Mouse (Mus musculus) hindbrain, embryonic 13.5 days (tissue): ENCODE data around the gene Mapk1ip1. TPM values are rescaled to one million over a fixed set of nuclear protein-coding genes. Genes with fewer than 3 reads are reported as not detected.

Experiments
- ATAC-seq: fragments of 200-750 bp; cut with Nextera tagmentation; 2 replicates; pipeline ENCODE4 v1.8.0; 2017; ENCODE audit warnings: moderate TSS enrichment; ENCODE audit not compliant: low FRiP score
- H3K27ac ChIP-seq: fragments of 300-500 bp; sonication (generic); 2 replicates; pipeline ENCODE4 v1.5.1; 2015; ENCODE audit warnings: inconsistent platforms, mild to moderate bottlenecking, moderate library complexity
- H3K27me3 ChIP-seq: fragments of 300-500 bp; sonication (generic); 2 replicates; pipeline ENCODE4 v1.6.1; 2015; ENCODE audit warnings: mild to moderate bottlenecking, inconsistent platforms
- H3K36me3 ChIP-seq: fragments of 300-500 bp; sonication (generic); 2 replicates; pipeline ENCODE4 v1.6.1; 2015; ENCODE audit warnings: mild to moderate bottlenecking, inconsistent platforms
- H3K4me1 ChIP-seq: fragments of 300-500 bp; sonication (generic); replicated peaks from 2 replicates; pipeline ENCODE4 v1.6.1; 2015; ENCODE audit warnings: inconsistent platforms
- H3K4me2 ChIP-seq: fragments of 300-500 bp; sonication (generic); 2 replicates; pipeline ENCODE4 v1.6.1; 2015; ENCODE audit warnings: inconsistent platforms, mild to moderate bottlenecking, moderate library complexity
- H3K4me3 ChIP-seq: fragments of 300-500 bp; sonication (generic); 2 replicates; pipeline ENCODE4 v1.5.1; 2015; ENCODE audit warnings: mild to moderate bottlenecking, inconsistent platforms
- H3K9ac ChIP-seq: fragments of 300-500 bp; sonication (generic); 2 replicates; pipeline ENCODE4 v1.6.1; 2015; ENCODE audit warnings: mild to moderate bottlenecking, inconsistent platforms
- H3K9me3 ChIP-seq: fragments of 300-500 bp; sonication (generic); 2 replicates; pipeline ENCODE4 v1.6.1; 2016; ENCODE audit warnings: inconsistent platforms
- WGBS: fragments of 180-500 bp; shearing (Covaris S2); methylation state at CpG from one replicate; pipeline ENCODE4 v1.1.7; 2015; 5-methylcytosine and 5-hydroxymethylcytosine counted together
- polyA plus RNA-seq: library from polyadenylated mRNA; unstranded; fragments of >200 nt; fragmentation: Nextera tagmentation; extraction: Ambion mirVana; gene quantifications from 2 replicates; pipeline ENCODE4 v1.2.1, GENCODE M21; 2015

The Mapk1ip1 gene
- polyA plus RNA-seq, 1 experiment from 2014 or later = 30.8 TPM

GRCm38 (mm10) chr7:138853417-138854031 lies 7.5 kb upstream of the Mapk1ip1 start:
- Histone ChIP-seq H3K27me3 (no peaks in the 10 kb centered on the region), H3K27ac (no peak overlapping the region), H3K4me1 (peaks cover 32% of the 10 kb centered on the region), H3K36me3 (peaks cover 62% of the 10 kb centered on the region), H3K4me3 (no peak overlapping the region), H3K4me2 (no peak overlapping the region), H3K9ac (no peak overlapping the region), H3K9me3 (no peaks in the 10 kb centered on the region)
- ATAC-seq = no peak
- WGBS = 90% methylated on average over 4 of the region's 4 CpGs

DNA sequence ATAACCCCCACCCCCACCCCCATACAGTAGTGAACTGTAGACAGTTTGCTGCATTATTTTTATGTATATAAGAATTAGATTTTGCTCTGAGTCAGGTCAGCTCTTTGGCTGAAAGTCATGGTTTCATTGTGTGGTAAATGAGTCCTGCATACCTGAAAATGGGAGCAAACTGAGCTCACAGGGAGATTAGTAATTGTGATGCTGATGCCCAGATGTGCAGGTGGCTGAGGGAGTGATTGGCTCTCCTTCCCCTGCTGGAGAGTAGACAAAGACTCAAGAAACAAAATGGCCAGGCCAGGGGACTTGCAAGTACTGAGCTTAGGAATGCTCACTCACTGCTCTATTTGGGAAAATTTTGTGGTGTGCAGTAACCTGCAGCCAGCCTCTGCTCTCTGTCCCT lies 4.0 kb upstream of the Mapk1ip1 start:
- Histone ChIP-seq H3K9ac (peak overlapping the region; percentile 26), H3K27me3 (no peaks in the 10 kb centered on the region), H3K4me1 (peaks cover 44% of the 10 kb centered on the region), H3K27ac (no peak overlapping the region), H3K9me3 (no peaks in the 10 kb centered on the region), H3K4me3 (no peak overlapping the region), H3K4me2 (no peak overlapping the region), H3K36me3 (peaks cover 47% of the 10 kb centered on the region)
- no peak for ATAC-seq

DNA sequence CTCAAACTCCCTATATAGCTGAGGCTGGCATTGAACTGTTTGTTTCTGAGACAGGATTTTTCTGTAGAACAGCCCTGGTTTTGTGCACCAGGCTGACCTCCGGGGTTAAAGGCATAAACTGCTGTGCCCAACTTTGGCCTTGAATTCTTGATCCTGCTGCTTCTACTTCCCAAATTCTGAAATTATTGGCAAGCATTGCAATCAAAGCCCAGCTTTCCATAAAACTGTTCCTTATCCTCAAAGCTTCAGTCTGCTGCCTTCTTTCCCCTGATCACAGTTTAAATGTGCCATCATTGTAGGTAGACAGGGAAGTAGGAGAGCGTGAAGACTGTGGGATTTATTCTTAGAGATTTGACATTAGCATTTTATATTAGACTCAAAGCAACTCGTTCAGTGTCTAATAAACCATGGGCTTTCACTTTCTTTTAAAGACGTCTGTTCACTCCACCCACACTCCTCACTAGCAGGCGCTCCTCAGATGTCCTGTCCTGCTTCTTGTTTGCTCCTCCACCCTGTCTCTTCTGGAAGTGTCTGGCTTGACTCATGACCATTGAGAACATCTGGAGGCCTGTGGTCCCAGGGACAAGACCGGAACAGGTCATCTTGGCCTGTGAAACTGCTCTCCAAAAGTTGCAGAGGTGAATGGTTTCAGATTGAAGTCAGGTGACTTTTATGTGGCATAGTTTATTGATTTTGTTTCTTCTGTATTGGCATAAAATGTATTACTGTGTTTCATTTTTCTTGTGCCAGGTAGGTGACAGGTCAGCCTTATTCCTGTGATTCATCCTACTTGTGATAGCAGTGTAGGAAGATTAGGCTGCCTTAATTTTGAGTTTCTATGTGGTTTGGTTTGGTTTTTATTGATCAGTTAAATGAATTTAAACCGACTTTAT lies 2.2 kb upstream of the Mapk1ip1 start:
- 80% methylated on average over 7 of the region's 7 CpGs for WGBS
- Histone ChIP-seq H3K36me3 (peaks cover 34% of the 10 kb centered on the region), H3K4me1 (peaks cover 58% of the 10 kb centered on the region), H3K4me3 (peak overlapping the region; percentile 98), H3K9me3 (no peaks in the 10 kb centered on the region), H3K27me3 (no peaks in the 10 kb centered on the region), H3K4me2 (peak overlapping the region; percentile 82), H3K27ac (no peak overlapping the region), H3K9ac (no peak overlapping the region)
- ATAC-seq = no peak

- 47% methylated on average over 13 of the region's 13 CpGs for WGBS
- peak overlapping the region; percentile 98 for H3K4me3 ChIP-seq
Observed at GRCm38 (mm10) chr7:138847316-138848027, 1.4 kb upstream of the Mapk1ip1 start.

GRCm38 (mm10) chr7:138846502-138846991 lies 474 bp upstream of the Mapk1ip1 start:
- ATAC-seq = peak; percentile 80
- Histone ChIP-seq H3K4me2 (peak overlapping the region; percentile 82), H3K36me3 (peaks cover 17% of the 10 kb centered on the region; the same call in 1 of the 2 replicates), H3K27ac (peak overlapping the region; percentile 96), H3K27me3 (no peaks in the 10 kb centered on the region), H3K4me3 (peak overlapping the region; percentile 98), H3K9me3 (no peaks in the 10 kb centered on the region), H3K4me1 (peaks cover 73% of the 10 kb centered on the region), H3K9ac (peak overlapping the region; percentile 98)
- WGBS = under 1% methylated on average over 51 of the region's 61 CpGs

More at GRCm38 (mm10) chr7:138847316-138848027, 1.4 kb upstream of the Mapk1ip1 start:
- Histone ChIP-seq H3K27me3 (no peaks in the 10 kb centered on the region), H3K9ac (peak overlapping the region; percentile 98), H3K9me3 (no peaks in the 10 kb centered on the region), H3K36me3 (peaks cover 26% of the 10 kb centered on the region), H3K4me1 (peaks cover 66% of the 10 kb centered on the region), H3K4me2 (peak overlapping the region; percentile 82), H3K27ac (peak overlapping the region; percentile 96)
- no peak for ATAC-seq

DNA sequence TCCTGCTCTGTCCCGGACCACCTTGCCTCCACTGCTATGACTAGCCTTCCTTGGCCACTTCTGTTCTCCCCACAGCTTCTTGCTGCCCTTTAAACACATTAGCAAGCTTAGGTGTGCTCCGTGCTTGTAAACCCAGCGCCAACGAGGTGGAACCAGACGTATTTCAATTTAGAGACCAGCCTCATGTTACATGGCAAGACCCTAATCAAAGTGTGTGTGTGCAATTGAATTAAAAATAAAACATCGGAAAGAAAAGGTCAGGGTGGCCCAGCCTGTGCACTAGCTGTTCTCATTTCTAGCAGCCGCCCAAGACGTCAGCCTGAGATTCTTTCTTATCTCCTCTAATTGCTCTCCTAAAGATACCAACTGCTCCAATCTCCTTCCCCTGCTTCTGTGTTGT lies 962 bp downstream of the Mapk1ip1 start:
- ATAC-seq = no peak
- Histone ChIP-seq H3K4me3 (peak overlapping the region; percentile 98), H3K4me1 (peaks cover 75% of the 10 kb centered on the region)

DNA sequence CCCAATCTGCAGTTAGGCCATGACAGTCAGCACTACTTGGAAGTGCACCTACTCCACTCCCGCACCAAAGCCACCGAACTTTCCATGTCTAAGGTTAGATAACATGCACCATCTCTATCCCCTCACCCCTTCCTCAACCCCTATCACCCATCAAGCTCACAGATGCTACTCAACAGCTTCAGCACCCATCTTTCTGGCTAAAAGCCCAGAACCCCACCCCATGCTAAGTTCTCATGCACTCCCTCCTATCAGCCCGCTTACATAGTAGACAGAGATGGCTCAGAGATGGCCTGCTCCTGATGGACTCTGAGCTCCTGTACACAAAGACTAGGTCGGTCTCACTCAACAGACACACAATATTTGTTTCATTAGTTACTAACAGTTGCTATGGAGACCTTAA lies 2.7 kb downstream of the Mapk1ip1 start:
- 92% methylated on average over 4 of the region's 4 CpGs for WGBS
- Histone ChIP-seq H3K4me2 (peak overlapping the region; percentile 69), H3K27ac (no peak overlapping the region), H3K4me3 (no peak overlapping the region), H3K9ac (0 out of 2 replicates have a peak overlapping the region, but pooled peaks have one; percentile 98), H3K27me3 (no peaks in the 10 kb centered on the region), H3K9me3 (no peaks in the 10 kb centered on the region), H3K4me1 (peaks cover 61% of the 10 kb centered on the region), H3K36me3 (peaks cover 2% of the 10 kb centered on the region; the same call in 1 of the 2 replicates)
- no peak for ATAC-seq

More for the DNA sequence above, 962 bp downstream of the Mapk1ip1 start:
- Histone ChIP-seq H3K27ac (peak overlapping the region; percentile 96), H3K9me3 (no peaks in the 10 kb centered on the region), H3K4me2 (peak overlapping the region; percentile 69), H3K36me3 (peaks cover 8% of the 10 kb centered on the region; the same call in 1 of the 2 replicates), H3K9ac (peak overlapping the region; percentile 98), H3K27me3 (no peaks in the 10 kb centered on the region)
- WGBS = 47% methylated on average over 8 of the region's 8 CpGs

DNA sequence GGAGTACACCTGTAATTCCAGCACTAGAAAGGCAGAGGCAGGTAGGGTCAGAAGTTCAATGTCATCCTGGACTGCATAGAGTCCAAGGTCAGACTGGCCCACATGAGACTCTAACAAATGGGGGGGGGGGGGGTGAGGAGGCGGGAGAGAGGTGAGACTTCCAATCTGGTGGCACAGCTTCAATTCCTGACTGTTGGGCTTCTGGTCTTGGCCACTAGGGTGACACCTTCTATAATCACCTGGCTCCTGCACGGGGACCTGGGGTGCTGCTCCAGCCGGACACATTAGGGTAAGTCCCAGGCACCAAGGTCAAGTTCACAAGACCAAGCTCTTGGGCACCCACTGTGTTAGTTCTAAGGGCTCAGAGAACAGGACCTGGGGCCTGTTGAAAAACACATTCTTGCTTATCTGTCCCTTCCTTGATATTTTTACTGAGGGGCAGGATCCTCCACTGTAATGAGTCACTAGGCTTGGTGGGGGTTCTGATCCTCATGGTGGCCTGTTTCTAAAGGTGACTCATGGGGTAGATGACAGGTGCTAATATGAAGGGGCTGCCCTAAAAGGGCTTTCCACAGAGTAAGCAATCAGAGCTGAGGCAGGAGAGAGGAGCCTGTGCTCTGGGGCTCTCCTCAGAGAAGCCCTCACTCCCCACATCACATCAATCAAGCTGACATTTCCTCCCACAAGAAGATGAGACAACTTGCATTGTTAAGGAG lies 4.5 kb downstream of the Mapk1ip1 start:
- H3K4me3 ChIP-seq = no peak overlapping the region
- no peak overlapping the region for H3K4me2 ChIP-seq
- WGBS = 77% methylated on average over 3 of the region's 3 CpGs
- no peaks in the 10 kb centered on the region for H3K9me3 ChIP-seq
- no peak for ATAC-seq
- peak overlapping the region; percentile 36; the same call in 1 of the 2 replicates for H3K9ac ChIP-seq
- peak overlapping the region; percentile 60 for H3K27ac ChIP-seq
- H3K4me1 ChIP-seq = peaks cover 45% of the 10 kb centered on the region
- peaks cover 2% of the 10 kb centered on the region for H3K36me3 ChIP-seq
- H3K27me3 ChIP-seq = no peaks in the 10 kb centered on the region

DNA sequence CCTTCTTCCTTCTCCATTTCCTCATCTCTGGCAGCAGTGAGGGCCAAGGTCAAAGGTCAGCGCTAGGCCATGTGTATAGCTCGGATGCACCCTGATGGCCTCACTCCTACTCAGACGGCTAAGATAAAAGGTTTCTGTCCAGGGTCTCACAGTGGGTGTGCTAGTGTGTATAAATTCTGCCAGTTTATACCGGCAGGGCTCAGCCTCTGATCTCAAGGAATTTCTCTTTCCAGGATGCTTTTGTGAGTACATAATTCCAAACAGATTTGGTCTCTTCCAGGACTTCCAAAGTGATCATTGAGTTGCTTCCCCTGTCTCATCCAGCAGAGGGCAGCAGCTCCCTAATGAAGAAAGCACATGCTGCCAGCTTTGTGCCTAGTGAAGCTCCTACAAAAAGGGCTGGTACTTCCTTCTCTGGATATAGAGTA lies 5.5 kb downstream of the Mapk1ip1 start:
- no peaks in the 10 kb centered on the region for H3K27me3 ChIP-seq
- H3K36me3 ChIP-seq = peaks cover 12% of the 10 kb centered on the region
- peaks cover 45% of the 10 kb centered on the region for H3K4me1 ChIP-seq
- H3K4me3 ChIP-seq = no peak overlapping the region
- no peak for ATAC-seq
- H3K27ac ChIP-seq = no peak overlapping the region
- H3K9ac ChIP-seq = peak overlapping the region; percentile 24; the same call in 1 of the 2 replicates
- no peak overlapping the region; the same call in 1 of the 2 replicates for H3K4me2 ChIP-seq
- 33% methylated on average over 4 of the region's 4 CpGs for WGBS
- no peaks in the 10 kb centered on the region for H3K9me3 ChIP-seq

DNA sequence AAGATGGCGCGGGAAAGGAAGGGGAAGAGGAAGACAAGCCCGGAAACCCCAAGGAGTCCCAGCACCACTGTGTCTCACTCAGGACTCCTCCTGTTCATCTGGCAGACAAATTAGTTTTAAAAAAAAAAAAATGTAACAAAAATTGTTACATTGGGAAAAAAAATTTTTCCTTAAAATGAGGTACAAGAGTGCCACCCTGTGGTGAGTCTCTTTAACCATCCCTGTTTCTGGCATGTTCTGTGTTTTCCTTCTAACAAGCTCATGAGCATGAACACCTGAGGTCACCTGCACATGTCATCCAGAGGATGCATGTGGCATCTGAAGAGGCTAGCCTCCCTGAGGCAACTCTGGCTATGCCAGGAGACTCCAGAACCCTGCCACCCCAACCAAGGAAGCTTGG lies 11.0 kb downstream of the Mapk1ip1 start:
- H3K4me2 ChIP-seq = no peak overlapping the region
- no peaks in the 10 kb centered on the region for H3K4me1 ChIP-seq
- no peak overlapping the region for H3K27ac ChIP-seq
- no peaks in the 10 kb centered on the region for H3K27me3 ChIP-seq
- no peak overlapping the region for H3K9ac ChIP-seq
- H3K36me3 ChIP-seq = peaks cover 17% of the 10 kb centered on the region
- no peak for ATAC-seq
- H3K9me3 ChIP-seq = no peaks in the 10 kb centered on the region
- WGBS = 83% methylated on average over 3 of the region's 3 CpGs
- no peak overlapping the region for H3K4me3 ChIP-seq

GRCm38 (mm10) chr7:138827812-138828211 lies 18.3 kb downstream of the Mapk1ip1 start:
- no peak for ATAC-seq
- H3K27ac ChIP-seq = no peak overlapping the region
- no peaks in the 10 kb centered on the region for H3K9me3 ChIP-seq
- no peak overlapping the region for H3K9ac ChIP-seq
- H3K4me3 ChIP-seq = no peak overlapping the region
- 15% methylated on average over 11 of the region's 11 CpGs for WGBS
- no peaks in the 10 kb centered on the region for H3K4me1 ChIP-seq
- H3K36me3 ChIP-seq = no peaks in the 10 kb centered on the region
- no peak overlapping the region for H3K4me2 ChIP-seq
- H3K27me3 ChIP-seq = no peaks in the 10 kb centered on the region
